Mouse (Mus musculus) lung, postnatal 10 days (tissue): ENCODE results near the gene Bmp5.
A peak's percentile ranks its signal among the peaks of the same experiment; 100 is the strongest.
"Not testable (repeated sequence)": the region's sequence is repeated elsewhere in the genome, so short reads cannot be mapped to it uniquely, and the experiment has no call there.

Experiments
- DNase-seq: peaks from one replicate; pipeline ENCODE4 v3.0.0; 2021

Gene Bmp5

DNA sequence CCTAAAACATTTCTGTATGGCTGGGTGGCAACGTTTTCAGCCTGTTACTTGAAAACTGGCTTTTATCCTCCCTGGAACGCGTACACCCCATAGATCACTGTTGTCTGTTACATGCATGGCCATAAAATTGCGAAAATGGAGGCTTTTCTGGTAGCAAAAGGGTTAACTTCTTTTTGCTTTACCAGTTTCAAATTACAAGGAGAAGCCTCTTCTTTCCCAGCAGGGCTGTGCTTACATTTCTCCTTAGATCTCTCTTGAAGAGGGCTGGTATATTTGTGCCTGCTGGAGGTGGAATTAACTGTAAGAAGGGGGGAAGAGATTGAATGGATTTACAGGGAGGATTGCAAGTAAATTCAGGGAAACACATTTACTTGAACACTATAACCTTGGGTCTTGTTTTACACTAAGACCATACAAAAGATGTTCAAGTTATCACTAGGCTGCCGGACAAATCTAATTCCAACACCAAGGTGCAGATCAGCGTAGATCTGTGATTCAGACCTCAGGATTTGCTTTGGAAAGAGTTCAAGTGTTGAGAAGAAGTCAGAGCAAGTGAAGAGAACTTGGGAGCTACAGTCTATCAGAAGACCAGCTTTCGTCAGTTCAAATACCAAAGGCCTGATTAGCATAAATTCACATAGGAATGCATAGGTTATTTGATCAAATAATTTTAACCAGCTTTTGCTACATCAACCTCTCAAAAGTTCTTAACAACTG is at the start of gene Bmp5:
TSS of gene Bmp5 (plus strand) at position 236 of the 717 bp plus-strand sequence.
- peak; percentile 37 for DNase-seq

DNA sequence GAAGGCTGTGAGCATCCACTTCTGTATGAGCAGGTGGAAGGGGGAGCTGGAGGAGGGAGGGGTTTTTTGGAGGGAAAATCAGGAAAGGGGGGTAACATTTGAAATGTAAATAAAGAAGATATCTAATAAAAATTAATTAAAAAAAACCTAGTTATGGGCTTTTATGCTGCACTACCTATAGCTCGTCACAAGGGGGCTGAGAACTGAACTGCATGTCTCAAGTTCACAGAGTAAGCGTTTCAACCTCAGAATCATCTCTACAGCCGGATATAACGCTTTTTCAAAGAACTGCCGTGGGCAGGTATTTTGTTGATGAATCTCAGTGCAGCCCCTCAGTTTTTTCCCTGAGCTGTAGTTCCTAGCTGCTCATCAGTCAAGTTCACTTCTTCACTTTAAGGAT is 15.1 kb upstream of the Bmp5 start:
- DNase-seq: no peak

DNA sequence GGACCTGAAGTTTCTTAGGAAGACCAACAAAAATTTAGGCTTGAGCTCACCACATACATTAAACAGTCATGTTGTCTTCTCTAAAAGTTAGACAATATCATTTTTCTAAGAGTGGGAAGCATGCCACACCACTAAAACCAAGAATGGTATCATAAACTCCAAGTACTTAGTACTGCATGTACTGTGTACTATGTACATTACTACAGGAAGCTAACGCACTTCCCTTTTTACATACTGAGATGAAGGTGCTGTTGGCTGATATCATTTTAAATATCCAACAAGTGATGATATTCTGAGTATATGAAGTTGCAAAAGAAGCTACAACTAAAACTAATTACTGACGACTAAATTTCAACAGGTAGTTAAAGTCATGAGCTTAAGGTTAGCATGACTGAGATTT is 13.6 kb upstream of the Bmp5 start:
- no peak for DNase-seq

DNA sequence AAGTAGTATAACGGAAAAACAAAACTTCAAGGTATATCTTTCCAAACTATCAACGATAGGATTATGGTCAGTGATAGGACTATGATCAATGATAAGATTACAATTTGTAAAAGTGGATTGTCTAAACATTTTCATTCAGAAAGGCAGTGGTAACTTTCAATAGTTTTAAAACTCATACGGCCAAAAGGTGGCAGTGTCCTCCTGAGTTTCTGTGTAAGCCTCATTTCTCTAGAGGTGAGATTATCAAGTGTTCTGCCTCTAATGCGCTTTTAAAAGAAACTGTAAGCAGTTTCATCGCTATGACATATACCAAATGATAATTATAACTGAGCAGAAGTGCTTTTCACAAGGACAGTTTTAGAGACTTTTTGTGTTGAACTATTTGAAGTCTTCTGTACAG is 12.7 kb upstream of the Bmp5 start:
- DNase-seq: peak; percentile 62

DNA sequence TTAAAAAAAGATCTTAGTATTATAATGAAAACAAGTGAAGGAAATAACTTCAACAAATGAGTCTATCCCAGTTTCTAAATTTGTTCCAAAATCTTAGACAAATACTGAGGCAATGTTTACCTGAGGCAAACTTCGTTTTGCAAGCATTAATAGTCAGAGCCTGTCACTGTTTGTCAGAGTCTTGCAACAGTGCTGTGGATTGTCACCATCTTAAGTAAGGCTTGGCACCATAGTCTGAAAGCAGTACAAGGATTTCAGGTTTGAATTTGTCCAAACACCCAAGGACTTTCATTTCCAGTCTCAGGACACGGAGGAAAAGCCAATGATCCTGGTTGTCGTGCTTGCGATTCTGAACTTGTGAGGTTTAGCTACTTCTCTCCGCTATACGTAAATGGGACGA is 10.4 kb upstream of the Bmp5 start:
- DNase-seq: no peak

DNA sequence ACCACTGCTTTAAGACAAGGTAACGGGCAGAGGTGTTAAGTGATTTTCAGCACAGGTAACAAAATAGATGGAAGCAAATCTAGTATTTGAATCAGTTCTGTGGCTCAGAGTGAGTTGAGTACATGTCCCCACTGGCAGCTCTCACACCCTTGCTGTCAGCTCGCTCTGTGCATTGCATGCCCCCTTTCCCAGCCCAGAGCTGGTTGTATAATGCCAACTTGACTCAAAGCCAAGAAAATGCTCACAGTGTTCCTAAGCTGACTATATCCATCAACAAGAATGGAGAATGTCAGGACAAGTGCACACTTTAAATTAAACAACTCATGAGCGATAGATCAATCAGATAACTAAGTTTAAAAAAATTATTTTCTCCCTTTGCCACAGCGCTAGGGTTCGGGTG is 8.6 kb upstream of the Bmp5 start:
- DNase-seq: no peak

DNA sequence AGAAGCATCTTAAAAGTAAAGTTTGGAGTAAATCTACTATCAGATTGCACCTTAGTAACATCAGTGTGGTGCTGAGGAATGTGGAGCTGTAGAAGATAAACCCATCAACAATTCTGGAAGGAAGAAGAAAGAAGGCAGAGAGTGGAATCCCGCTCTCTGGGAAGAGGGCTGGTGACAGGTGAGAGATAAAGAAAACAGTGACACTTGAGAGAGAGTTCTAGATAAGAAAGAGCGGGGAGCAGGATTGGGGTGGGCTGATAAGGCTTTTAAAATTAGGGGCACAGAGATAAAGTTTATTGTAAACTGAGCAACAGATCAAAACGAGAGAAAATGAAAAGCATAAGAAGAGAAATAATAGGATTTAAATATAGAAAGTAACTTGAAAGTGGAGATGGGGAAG is 6.1 kb upstream of the Bmp5 start:
- DNase-seq: no peak

DNA sequence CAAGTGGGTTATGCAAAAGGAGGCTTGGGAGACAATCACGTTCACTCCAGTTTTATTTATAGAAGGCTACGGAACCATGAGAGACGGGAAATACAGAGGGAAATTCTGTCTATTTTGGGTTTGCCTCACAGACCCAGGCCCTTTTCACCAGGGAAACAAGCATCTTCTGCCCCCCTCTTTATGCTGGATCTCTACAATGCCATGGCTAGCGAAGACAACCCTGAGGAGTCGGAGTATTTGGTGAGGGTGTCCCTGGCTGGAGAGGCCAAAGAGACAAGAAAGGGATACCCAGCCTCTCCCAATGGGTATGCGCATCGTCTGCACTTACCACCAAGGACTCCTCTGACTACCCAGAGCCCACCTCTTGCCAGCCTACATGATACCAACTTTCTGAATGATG is 989 bp downstream of the Bmp5 start:
- no peak for DNase-seq

DNA sequence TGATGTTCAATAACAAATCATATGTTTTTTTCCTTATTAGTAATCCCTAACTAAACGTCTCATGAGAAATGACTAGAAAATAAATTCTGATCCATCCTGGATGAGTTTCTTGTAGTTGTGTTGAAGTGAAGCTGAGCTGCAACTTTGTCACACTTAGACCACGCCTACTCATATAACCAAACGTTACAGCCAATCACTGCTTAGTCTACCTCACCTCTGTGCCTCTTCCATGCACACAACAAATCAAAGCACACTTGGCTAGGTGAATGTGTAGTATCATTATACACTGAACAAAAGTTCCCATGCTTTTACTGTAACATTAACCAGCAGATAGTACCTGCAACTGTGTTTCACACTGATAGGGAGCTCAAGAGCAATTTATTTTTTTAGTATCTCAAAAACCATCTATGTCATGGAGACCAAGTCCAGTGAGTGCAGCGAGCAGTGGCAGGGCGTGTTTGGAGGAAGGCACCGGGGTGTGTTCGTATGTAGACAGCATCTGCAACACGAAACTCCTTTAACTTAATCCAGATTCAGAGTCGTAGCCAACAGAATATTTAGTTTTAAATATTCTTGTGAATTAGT is 3.7 kb downstream of the Bmp5 start:
- peak; percentile 37 for DNase-seq

DNA sequence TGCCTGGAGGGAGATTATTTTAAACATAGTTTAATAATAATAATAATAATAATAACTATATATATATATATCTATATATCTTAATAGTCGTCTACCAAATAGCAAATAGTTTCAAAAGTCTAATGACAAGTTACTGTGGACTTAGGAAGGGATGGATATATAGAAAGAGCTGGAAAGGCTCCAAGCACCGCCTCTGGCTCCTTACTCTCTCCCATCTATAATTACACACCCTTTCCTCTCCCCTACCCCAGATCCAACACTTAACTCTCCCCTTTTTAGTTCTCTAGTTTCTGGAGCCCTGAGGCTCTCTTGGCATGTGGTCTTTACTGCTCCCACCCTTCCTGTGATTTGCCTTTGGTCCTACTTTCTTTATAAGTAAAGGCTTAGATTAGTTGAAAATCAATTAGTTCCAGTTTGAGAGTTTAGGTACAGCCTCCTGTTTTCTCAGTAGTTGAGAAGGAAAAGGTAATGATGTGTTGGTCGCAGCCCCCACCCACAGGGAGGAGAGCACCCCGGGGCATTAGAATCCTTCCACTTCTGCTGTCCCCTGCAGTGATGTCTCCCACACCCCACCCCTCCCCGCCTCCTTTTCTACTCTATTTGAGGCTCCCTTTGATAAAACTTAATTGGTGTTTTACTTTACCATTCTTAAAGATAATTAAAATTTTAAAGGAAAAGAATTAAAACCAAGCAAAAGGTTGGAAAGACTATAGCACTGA is 5.6 kb downstream of the Bmp5 start:
- DNase-seq: no peak

DNA sequence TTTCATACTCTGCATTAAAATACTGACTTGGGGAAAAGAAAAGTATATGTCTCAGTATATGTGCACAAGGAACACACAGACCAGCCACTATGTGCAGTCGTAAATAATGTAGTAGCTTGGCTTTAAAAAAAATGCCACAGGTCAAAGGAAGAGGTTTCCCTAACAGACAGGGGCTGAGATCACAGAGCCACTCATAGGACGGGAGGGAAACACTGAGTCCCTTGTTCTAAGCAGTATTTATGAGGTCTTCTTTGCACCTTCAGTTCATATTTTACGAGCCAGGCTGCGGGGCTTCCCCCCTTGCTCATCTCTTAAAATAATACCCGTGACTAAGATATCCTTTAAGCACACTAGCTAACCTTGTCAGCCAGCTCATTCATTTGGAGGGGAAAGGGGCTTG is 6.4 kb downstream of the Bmp5 start:
- no peak for DNase-seq

DNA sequence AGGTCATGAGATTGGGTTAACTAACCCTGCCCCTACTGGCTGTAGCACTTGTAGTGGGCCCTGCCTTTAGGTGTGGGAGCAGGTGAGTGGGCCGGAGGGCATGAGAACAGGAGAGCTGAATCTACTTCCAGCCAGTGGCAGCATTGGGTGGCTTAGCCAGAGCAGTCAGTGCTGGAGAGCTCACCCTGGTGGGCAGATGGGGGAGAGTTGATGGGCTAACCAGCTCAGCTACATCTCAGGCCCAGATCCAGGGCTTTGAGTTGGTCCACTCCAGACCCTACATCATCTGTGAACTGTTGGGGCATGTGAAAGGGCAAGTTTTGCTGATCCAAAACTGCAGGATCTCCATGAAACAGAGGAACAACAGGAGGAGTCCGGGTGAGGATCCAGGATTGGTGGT is 8.4 kb downstream of the Bmp5 start:
- no peak for DNase-seq

DNA sequence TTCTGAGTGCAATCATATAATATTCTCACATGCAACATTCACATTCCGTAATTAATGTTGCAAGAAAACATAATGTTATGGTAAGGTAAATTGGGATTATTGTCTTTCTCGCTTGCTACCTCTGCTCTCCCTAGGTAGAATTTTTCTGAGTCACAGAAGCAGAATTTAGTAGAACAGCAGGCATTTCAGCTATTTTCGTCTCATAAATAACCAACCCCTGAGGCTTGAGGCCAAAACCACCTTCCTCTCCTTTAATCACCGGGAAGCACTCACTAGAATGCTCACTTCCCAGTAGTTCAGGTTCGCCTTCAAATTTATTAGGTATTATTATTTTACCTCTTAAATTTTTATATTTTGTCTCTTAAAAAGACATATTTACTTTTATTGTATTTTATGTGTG is 10.8 kb downstream of the Bmp5 start:
- no peak for DNase-seq

DNA sequence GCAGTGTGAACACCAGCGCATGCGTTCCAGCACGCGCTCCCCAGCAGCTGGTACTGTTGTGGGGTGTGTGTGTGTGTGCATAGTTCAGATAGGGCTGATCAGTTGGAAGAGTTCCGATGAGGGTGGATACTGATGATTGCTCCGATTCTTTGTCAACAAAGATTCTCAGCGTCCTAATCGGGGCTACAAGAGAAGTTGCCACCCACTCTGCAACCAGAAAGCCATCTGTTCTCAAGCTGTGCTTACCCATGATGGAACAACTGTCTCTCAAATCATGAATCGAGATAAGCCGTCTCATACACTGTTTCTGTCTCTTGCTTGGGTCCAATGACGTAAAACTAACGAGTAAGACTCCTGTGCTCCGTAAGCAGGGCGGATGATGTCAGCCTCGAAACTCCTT is 12.0 kb downstream of the Bmp5 start:
- no peak for DNase-seq

DNA sequence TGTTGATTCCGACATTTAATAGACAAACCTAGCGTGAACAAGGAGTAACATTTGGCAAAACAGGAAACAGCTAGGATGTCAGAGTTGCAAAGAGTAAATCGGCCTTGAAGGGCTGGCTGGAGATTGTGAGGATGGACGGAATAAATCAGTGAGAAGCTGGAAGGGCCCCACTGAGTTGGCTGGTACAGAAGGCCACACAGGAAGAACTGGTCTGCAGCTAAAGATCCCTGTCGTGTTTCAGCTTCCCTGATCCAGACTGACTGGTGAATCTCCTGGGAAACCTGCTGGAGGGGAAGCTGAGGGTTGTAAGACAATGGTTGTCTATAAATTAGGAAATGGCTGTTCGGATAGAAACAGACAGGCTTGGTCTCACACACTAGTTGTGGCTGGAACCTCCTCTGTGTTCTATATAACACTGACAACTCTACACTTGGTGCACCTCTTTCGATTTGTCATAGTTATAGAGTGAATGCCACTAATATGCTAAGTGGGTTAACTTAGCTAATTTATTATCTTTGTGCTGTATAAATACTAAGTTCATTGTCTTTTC is 14.8 kb downstream of the Bmp5 start:
- no peak for DNase-seq

DNA sequence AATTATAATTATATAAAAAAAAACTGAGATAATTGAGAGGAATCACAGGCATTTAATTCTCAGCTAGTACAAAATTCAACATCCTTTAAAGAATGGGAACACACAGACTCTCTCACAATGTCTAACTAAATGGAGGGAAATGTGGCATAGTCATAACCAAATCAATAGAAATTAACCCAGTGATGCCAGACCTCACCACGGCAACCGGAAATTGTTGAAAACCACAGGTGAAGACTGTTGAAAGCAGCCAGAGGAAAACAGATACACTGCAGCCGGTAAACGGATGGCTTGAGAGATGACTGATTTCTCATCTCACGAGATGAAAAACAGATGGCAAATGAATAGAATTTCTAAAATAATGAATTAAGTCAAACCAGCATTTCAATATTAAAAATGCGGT is 29.8 kb downstream of the Bmp5 start:
- no peak for DNase-seq

DNA sequence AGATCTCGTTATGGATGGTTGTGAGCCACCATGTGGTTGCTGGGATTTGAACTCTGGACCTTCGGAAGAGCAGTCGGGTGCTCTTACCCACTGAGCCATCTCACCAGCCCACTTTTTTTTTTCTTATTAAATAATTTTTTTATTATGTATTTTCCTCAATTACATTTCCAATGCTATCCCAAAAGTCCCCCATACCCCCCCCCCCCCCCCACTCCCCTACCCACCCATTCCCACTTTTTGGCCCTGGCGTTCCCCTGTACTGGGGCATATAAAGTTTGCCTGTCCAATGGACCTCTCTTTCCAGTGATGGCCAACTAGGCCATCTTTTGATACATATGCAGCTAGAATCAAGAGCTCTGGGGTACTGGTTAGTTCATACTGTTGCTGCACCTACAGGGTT is 33.0 kb downstream of the Bmp5 start:
- not testable (repeated sequence) for DNase-seq

DNA sequence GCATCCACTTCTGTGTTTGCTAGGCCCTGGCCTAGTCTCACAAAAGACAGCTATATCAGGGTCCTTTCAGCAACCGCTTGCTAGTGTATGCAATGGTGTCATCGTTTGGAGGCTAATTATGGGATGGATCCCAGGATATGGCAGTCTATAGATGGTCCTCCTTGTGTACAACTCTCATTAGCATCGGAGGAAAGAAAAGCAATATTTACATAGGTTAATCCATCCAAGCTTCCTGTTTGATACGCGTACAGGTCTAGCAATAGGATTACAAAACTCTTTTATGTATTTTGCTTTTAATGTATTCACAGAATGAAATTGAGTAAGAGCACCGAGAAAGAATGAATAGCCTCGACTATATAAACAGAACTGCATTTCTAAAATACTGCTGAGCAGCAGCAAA is 33.5 kb downstream of the Bmp5 start:
- DNase-seq: no peak

DNA sequence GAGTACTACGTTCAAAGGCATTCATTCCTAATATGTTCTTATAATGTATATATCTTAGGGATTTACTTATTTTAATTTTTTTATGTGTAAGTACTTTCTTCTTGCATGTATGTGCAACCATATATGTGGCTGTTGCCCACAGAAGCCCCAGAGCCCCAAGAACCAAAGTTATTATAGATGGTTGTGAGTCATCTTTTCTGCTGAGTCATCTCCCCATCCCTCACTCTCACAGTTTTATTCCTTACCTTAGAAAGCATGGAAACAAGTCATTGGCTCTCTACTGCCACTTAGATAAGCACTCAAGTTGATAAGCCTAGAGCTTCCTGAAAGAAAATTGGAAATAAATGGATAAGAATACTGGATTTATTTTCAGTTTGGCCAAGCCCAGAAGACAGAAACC is 40.0 kb downstream of the Bmp5 start:
- no peak for DNase-seq

DNA sequence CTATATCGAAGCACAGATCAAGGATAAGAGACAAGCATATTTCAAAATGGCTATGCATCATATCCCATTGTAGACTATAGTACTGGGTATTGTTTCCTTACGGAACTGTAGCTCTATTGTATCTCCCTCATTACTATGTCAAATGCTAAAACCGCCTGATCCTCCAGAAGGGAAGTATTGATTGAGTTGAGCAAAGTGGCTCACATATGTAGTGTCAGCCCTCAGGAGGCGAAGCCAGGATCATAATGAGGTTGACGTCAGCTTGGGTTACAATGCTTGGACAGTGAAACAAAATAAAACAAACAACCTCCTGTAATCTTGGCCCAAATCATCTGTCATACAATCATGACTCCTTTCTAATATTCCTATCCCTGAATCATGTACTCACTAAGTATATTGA is 43.2 kb downstream of the Bmp5 start:
- DNase-seq: no peak

DNA sequence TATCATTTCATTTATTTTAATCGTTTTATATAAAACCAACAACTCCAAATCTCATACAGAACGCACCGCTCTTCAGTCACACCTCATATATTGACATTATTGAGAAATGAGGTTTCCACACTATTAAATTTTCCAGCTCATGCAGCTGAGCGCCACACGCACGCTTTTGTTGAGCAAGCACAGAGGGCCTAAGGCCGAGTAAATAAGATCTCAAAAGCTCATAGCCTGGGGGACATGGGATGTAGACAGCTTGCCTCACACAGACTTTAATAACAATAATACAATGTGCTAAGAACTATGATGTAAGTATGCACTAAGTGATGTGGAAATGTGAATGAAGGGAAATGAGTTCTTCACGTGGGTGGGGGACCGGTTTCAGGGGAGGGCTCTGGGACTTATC is 57.3 kb downstream of the Bmp5 start:
- DNase-seq: peak; percentile 15

DNA sequence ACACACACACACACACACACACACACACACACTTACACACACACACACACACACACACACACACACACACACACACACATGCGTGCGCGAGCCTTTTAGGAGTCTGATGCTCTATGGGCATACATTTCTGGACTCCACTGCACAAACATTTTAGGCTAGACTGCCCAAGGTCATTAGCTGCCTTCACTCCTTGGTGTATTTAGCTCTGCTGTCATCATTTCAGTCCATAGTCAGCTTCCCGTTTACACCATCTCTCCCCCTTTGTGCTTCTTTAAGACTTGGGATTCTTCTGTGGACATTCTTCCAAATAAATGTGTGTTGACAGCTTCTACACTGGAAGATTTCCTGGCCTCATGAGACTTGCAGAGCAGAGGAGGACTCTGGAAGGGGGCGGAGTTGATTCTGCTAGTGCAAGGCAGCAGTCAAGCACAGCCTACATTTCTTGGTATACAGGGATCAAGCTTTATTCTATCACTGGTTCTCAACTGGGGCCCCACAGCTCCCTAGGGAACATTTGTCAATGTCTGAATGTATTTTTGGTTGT is 58.1 kb downstream of the Bmp5 start:
- DNase-seq: peak; percentile 19

DNA sequence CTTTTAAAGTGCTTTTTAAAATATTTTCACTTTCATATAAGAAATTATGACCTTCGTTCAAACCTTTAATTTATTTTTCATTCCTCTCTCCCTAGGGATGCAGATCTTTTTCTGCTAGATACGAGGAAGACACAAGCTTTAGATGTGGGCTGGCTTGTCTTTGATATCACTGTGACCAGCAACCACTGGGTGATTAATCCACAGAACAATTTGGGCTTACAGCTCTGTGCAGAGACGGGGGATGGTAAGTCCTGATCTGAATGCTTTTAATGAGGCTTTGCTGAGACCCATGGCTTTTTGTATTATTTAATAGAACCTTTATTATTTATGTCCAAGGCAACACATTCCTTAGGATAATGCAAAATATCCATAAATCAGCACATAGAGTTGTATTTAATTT is 64.3 kb downstream of the Bmp5 start:
- DNase-seq: no peak

DNA sequence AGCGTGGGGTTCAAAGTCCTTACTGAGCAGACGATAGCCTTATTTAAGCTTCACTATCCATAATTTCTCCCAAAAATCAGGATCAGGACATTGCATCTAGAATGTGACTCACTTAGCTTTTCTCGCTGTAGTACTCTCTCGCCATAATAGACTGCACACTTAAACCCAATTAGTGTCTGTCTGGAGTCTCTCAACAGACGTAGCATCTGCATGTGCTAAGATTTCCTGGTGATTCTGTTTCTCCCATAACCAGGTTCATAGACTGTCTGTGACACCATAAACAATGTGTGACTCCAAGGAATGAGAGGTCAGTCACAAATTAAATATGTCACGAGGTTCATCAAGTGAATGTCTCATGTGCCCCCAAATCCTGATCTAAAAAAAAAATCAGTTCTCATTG is 65.7 kb downstream of the Bmp5 start:
- DNase-seq: no peak
